Mouse (Mus musculus) heart, embryonic 15.5 days (tissue): ENCODE measurements around the gene Vapa. TPM values are rescaled to one million over a fixed set of nuclear protein-coding genes. Genes with fewer than 3 reads are reported as not detected.

ENCODE experiments used
- ATAC-seq: fragments of 200-750 bp; cut with Nextera tagmentation; replicated peaks from 2 replicates; pipeline ENCODE4 v1.8.0; 2017; ENCODE audit warnings: low read depth, moderate TSS enrichment; ENCODE audit not compliant: insufficient number of reproducible peaks, insufficient read depth, low FRiP score
- H3K27ac ChIP-seq: fragments of 300-500 bp; sonication (generic); 2 replicates; pipeline ENCODE4 v1.5.1; 2015; ENCODE audit warnings: mild to moderate bottlenecking, inconsistent platforms
- H3K27me3 ChIP-seq: fragments of 300-500 bp; sonication (generic); 2 replicates; pipeline ENCODE4 v1.6.1; 2015; ENCODE audit warnings: inconsistent platforms
- H3K36me3 ChIP-seq: fragments of 300-500 bp; sonication (generic); 2 replicates; pipeline ENCODE4 v1.6.1; 2015; ENCODE audit warnings: mild to moderate bottlenecking, inconsistent platforms
- H3K4me1 ChIP-seq: fragments of 300-500 bp; sonication (generic); replicated peaks from 2 replicates; pipeline ENCODE4 v1.6.1; 2015; ENCODE audit warnings: inconsistent platforms
- H3K4me2 ChIP-seq: fragments of 300-500 bp; sonication (generic); 2 replicates; pipeline ENCODE4 v1.6.1; 2015; ENCODE audit warnings: inconsistent platforms, mild to moderate bottlenecking, moderate library complexity
- H3K4me3 ChIP-seq: fragments of 300-500 bp; sonication (generic); 2 replicates; pipeline ENCODE4 v1.5.1; 2015; ENCODE audit warnings: mild to moderate bottlenecking, inconsistent platforms
- H3K9ac ChIP-seq: fragments of 300-500 bp; sonication (generic); 2 replicates; pipeline ENCODE4 v1.6.1; 2015; ENCODE audit warnings: mild to moderate bottlenecking, inconsistent platforms
- H3K9me3 ChIP-seq: fragments of 300-500 bp; sonication (generic); replicated peaks from 2 replicates; pipeline ENCODE4 v1.6.1; 2016; ENCODE audit warnings: inconsistent platforms
- WGBS: fragments of 180-500 bp; shearing (Covaris S2); methylation state at CpG from one replicate; pipeline ENCODE4 v1.1.7; 2015; ENCODE audit warnings: mixed read lengths; 5-methylcytosine and 5-hydroxymethylcytosine counted together
- polyA plus RNA-seq: library from polyadenylated mRNA; unstranded; fragments of >200 nt; fragmentation: Nextera tagmentation; extraction: Ambion mirVana; gene quantifications from 2 replicates; pipeline ENCODE4 v1.2.1, GENCODE M21; 2015

The Vapa gene
- polyA plus RNA-seq: 154 and 159 TPM in 2 replicates

DNA sequence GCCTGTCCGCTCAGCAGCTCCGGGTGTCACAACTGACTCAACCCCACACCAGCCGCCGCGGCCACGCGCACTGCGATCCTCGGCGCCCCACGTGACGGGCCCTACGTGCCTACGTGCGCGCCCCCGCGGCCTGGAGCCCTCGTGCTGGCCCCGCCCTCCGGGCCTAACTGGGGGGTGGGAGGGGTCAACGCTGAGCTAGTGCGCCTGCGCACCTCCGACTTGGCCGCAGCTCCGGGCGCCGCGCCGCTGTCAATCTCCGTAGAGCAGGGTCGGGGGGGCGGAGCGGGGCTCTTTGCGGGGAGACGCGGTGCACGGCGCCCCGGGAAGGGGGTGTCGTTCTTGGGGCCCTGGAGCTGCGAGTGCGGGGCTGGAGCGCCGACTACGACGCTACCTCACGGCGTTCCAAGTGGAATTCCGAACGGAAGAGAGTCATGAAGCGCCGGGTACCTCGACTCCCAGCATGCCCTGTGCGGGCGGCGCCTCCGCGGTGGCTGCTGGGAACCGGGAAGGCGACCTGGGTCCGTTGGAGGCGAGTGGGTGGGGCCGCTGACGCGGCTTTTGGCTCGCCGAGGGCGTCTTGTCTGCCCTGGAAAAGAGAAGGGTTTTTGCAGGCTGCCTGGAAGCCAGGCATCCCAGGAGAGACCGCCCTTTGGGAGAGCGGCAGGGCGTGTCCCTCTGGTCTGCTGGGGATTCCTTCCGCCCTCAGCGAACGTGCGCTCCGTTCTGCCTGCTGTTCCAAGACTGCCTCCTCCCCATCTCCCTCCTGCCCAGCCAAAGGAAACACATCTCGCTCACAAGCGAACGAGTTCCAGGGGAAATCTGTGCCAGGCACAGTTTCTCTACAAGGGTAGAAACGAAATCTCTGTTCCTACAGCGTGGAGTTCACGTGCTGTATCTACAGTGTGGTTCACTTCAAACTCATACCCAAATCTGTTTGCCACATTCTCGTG lies at the start of gene Vapa:
Gene Vapa, minus strand, starts transcription at position 93 of the 950 bp plus-strand sequence.
- Histone ChIP-seq H3K4me2 (peak within 1 kb of the TSS; percentile 73), H3K9ac (peak within 1 kb of the TSS; percentile 100), H3K27me3 (no peaks in the 10 kb centered on the region), H3K27ac (peak within 1 kb of the TSS; percentile 100), H3K4me1 (peaks cover 30% of the 10 kb centered on the region), H3K9me3 (no peaks in the 10 kb centered on the region), H3K4me3 (peak within 1 kb of the TSS; percentile 92), H3K36me3 (no peaks in the 10 kb centered on the region)
- ATAC-seq: peak; percentile 92
- WGBS: under 1% methylated on average over 75 of the region's 85 CpGs

DNA sequence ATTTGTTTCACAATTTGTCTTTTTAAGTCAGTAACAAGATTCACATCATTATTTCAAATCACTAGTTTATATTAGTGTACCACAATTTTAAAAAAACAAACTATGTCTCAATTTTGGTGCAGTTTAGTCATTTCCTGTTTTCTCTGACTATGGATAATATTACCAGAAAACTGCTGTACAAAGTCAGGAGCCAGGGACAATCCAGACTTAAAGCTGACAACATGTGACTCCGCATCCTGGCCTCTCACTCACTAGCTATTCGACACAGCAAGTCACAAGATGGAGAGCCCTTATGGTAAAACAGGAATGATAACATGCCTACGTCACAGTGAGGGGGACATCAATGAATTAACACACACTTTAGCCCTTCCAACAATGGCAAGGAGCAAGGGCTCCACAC lies 49.3 kb upstream of the Vapa start:
- WGBS: 67% methylated on average over 3 of the region's 3 CpGs
- no peaks in the 10 kb centered on the region for H3K36me3 ChIP-seq
- no peak overlapping the region for H3K27ac ChIP-seq
- peaks cover 8% of the 10 kb centered on the region for H3K4me1 ChIP-seq
- no peak for ATAC-seq
- no peak overlapping the region for H3K4me2 ChIP-seq
- no peak overlapping the region for H3K4me3 ChIP-seq
- H3K9me3 ChIP-seq: no peaks in the 10 kb centered on the region
- H3K9ac ChIP-seq: no peak overlapping the region
- H3K27me3 ChIP-seq: no peaks in the 10 kb centered on the region

DNA sequence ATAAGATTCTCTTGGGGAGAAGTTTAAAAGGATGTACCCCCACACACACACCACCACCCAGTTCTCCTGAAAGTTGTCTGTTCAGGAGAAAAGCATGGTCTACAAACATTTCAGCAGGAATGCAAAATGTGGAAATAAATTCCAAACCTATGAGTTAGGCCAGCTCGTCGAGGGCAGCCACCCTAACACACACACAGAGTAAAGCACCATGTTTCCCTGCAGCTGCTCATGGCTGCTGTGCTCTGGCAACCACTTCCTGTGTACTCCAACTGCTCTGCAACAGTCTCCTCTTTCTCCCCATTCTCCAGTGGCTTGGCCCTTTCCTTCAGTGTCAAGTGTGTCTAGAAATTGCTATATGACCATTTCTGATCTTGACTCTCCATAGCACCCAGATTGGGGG lies 45.1 kb upstream of the Vapa start:
- H3K9ac ChIP-seq: no peak overlapping the region
- H3K36me3 ChIP-seq: no peaks in the 10 kb centered on the region
- 61% methylated on average over 2 of the region's 2 CpGs for WGBS
- ATAC-seq: no peak
- H3K27ac ChIP-seq: no peak overlapping the region
- H3K4me1 ChIP-seq: 0 out of 2 replicates have a peak, but pooled peaks cover 3% of the 10 kb centered on the region
- no peak overlapping the region for H3K4me2 ChIP-seq
- H3K27me3 ChIP-seq: no peaks in the 10 kb centered on the region
- H3K9me3 ChIP-seq: no peaks in the 10 kb centered on the region
- H3K4me3 ChIP-seq: no peak overlapping the region

GRCm38 (mm10) chr17:65657958-65658357 lies 44.6 kb upstream of the Vapa start:
- no peak overlapping the region for H3K9ac ChIP-seq
- 90% methylated on average over 9 of the region's 9 CpGs for WGBS
- H3K4me2 ChIP-seq: no peak overlapping the region
- H3K27ac ChIP-seq: no peak overlapping the region
- H3K36me3 ChIP-seq: no peaks in the 10 kb centered on the region
- H3K4me1 ChIP-seq: 0 out of 2 replicates have a peak, but pooled peaks cover 3% of the 10 kb centered on the region
- H3K27me3 ChIP-seq: no peaks in the 10 kb centered on the region
- H3K4me3 ChIP-seq: no peak overlapping the region
- H3K9me3 ChIP-seq: no peaks in the 10 kb centered on the region
- no peak for ATAC-seq

DNA sequence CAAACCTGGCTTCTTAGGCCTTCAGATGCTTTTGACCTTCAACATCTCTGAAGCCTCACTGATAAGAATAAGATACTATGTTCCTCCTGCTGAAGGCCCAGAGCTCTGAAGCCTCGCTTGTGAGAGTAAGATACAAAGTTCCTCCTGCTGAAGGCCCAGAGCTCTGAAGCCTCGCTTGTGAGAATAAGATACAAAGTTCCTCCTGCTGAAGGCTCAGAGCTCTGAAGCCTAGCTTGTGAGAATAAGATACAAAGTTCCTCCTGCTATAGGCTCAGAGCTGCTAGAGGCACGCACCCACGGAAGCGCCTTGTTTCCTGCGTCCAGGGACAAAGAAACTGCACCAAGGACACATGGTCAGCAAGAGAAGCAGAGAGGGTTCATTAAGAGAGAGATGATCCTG lies 43.4 kb upstream of the Vapa start:
- H3K4me1 ChIP-seq: 0 out of 2 replicates have a peak, but pooled peaks cover 3% of the 10 kb centered on the region
- no peak overlapping the region for H3K4me3 ChIP-seq
- H3K4me2 ChIP-seq: no peak overlapping the region
- no peak overlapping the region for H3K27ac ChIP-seq
- H3K36me3 ChIP-seq: no peaks in the 10 kb centered on the region
- no peaks in the 10 kb centered on the region for H3K9me3 ChIP-seq
- H3K9ac ChIP-seq: no peak overlapping the region
- ATAC-seq: no peak
- no peaks in the 10 kb centered on the region for H3K27me3 ChIP-seq
- WGBS: 89% methylated on average over 6 of the region's 6 CpGs

DNA sequence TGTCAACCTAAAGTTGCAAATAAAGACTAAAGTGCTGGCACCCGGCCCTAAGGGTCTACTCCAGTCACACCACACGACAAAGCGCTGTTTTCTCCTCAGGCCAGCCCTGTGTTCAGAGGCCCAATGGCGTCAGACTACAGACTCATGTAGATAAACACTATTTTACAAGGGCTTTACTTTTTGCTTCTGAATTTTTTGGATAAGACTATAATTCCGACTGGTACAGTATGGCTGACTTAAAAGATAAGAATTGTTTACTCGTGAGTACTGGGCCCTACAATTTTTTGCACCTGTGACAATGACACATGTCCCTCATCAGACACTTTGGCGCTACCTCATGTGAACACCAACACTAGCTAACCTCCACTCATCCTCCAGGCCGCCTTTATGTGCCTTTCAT lies 42.7 kb upstream of the Vapa start:
- WGBS: 79% methylated on average over 8 of the region's 8 CpGs
- Histone ChIP-seq H3K27me3 (no peaks in the 10 kb centered on the region), H3K36me3 (no peaks in the 10 kb centered on the region), H3K9me3 (no peaks in the 10 kb centered on the region), H3K4me2 (no peak overlapping the region), H3K4me3 (no peak overlapping the region), H3K27ac (no peak overlapping the region), H3K4me1 (0 out of 2 replicates have a peak, but pooled peaks cover 3% of the 10 kb centered on the region), H3K9ac (no peak overlapping the region)
- no peak for ATAC-seq

GRCm38 (mm10) chr17:65655608-65656007 lies 42.3 kb upstream of the Vapa start:
- Histone ChIP-seq H3K9me3 (no peaks in the 10 kb centered on the region), H3K27ac (no peak overlapping the region), H3K4me3 (no peak overlapping the region), H3K9ac (no peak overlapping the region), H3K27me3 (no peaks in the 10 kb centered on the region), H3K36me3 (no peaks in the 10 kb centered on the region), H3K4me2 (no peak overlapping the region), H3K4me1 (0 out of 2 replicates have a peak, but pooled peaks cover 3% of the 10 kb centered on the region)
- WGBS: 48% methylated on average over 4 of the region's 4 CpGs
- ATAC-seq: no peak

- H3K9ac ChIP-seq: no peak overlapping the region
- no peak overlapping the region for H3K4me3 ChIP-seq
- ATAC-seq: no peak
- no peaks in the 10 kb centered on the region for H3K9me3 ChIP-seq
- no peak overlapping the region for H3K27ac ChIP-seq
- H3K4me2 ChIP-seq: no peak overlapping the region
- peaks cover 8% of the 10 kb centered on the region for H3K4me1 ChIP-seq
- 82% methylated on average over 6 of the region's 6 CpGs for WGBS
- H3K36me3 ChIP-seq: no peaks in the 10 kb centered on the region
- no peaks in the 10 kb centered on the region for H3K27me3 ChIP-seq
These were observed 37.2 kb upstream of the Vapa start for GRCm38 (mm10) chr17:65650598-65650997.

- no peak for ATAC-seq
- H3K27me3 ChIP-seq: no peaks in the 10 kb centered on the region
These were observed 35.8 kb upstream of the Vapa start for GRCm38 (mm10) chr17:65649175-65649493.

GRCm38 (mm10) chr17:65648371-65649174 lies 35.2 kb upstream of the Vapa start:
- Histone ChIP-seq H3K9ac (no peak overlapping the region), H3K4me1 (peaks cover 10% of the 10 kb centered on the region), H3K27ac (no peak overlapping the region), H3K9me3 (no peaks in the 10 kb centered on the region), H3K27me3 (no peaks in the 10 kb centered on the region), H3K4me3 (no peak overlapping the region), H3K36me3 (no peaks in the 10 kb centered on the region), H3K4me2 (no peak overlapping the region)
- no peak for ATAC-seq
- 72% methylated on average over 9 of the region's 9 CpGs for WGBS

More at GRCm38 (mm10) chr17:65649175-65649493, 35.8 kb upstream of the Vapa start:
- Histone ChIP-seq H3K27ac (no peak overlapping the region), H3K9ac (no peak overlapping the region), H3K9me3 (no peaks in the 10 kb centered on the region), H3K4me3 (no peak overlapping the region), H3K4me2 (no peak overlapping the region), H3K4me1 (peaks cover 7% of the 10 kb centered on the region), H3K36me3 (no peaks in the 10 kb centered on the region)
- 85% methylated on average over 2 of the region's 2 CpGs for WGBS

DNA sequence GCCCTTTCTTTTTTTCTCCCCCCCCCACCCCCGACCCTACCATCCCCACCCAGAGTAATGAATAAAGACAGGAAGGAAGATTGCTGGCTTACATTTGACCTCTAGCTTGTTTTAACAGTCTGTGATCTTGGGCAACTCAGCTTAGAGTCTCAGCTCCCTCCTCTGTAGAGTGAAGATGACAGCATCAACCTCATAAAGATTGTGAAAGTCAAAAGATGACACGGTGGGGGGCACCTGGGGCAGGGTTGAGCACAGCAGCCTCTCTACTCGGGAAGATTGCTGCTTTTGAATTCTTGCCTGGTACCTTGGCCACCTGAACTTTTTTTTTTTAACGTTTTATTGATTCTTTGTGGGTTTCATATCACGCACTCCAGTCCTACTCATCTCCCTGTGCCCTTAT lies 34.6 kb upstream of the Vapa start:
- Histone ChIP-seq H3K36me3 (no peaks in the 10 kb centered on the region), H3K27ac (no peak overlapping the region), H3K27me3 (no peaks in the 10 kb centered on the region), H3K4me2 (no peak overlapping the region), H3K9ac (no peak overlapping the region), H3K4me3 (no peak overlapping the region), H3K9me3 (no peaks in the 10 kb centered on the region), H3K4me1 (peaks cover 16% of the 10 kb centered on the region)
- 56% methylated on average over 5 of the region's 5 CpGs for WGBS
- no peak for ATAC-seq
